Mouse (Mus musculus): ENCODE measurements around the gene Sema6b. TPM values are rescaled to one million over a fixed set of nuclear protein-coding genes. Genes with fewer than 3 reads are reported as not detected.

The Sema6b gene
- total and polyA plus RNA-seq, 3 experiments: 0.71 to 2.2 (median 1.3) TPM

GRCm38 (mm10) chr17:56159729-56160128 is 19.6 kb upstream of the Sema6b start:
- Histone ChIP-seq H3K9ac (ENCODE audit: insufficient read depth, low read depth) (no peak overlapping the region), H3K4me1 (ENCODE audit: control insufficient read depth in 1 of 2, insufficient read depth in 2 of 2) (peaks cover 4 to 37% of the 10 kb centered on the region in 2 experiments; a peak in 3 of 4 replicates), H3K4me3 (replicated peaks in 1 of 3; ENCODE audit: low read depth in 2 of 3, low read length in 2 of 3, poor library complexity in 1 of 3) (no peak overlapping the region), H3K4me2 (ENCODE audit: insufficient read depth, low read depth, poor library complexity, severe bottlenecking) (no peak overlapping the region), H3K9me3 (replicated peaks; ENCODE audit: low read length) (no peaks in the 10 kb centered on the region), H3K27ac (ENCODE audit: insufficient read depth, low read depth) (no peak overlapping the region), H3K27me3 (replicated peaks) (peaks cover 65% of the 10 kb centered on the region), H3K79me2 (replicated peaks; ENCODE audit: control insufficient read depth, extremely low read depth, insufficient read depth, poor library complexity, severe bottlenecking) (no peaks in the 10 kb centered on the region), H3K36me3 (replicated peaks in 1 of 2; ENCODE audit: control insufficient read depth in 1 of 2, insufficient read depth in 1 of 2, low read length in 1 of 2) (no peaks in the 10 kb centered on the region)
- peak; percentile 47 for DNase-seq (ENCODE audit: extremely low read depth)
- dilution Hi-C loops (cut with MboI; ENCODE audit: extremely low pct_ligation_motif_present, extremely low pct_unique_long_range_greater_than_20kb, low sequenced_read_pairs): no loop called here
- TF ChIP-seq JUN (IDR thresholded peaks at IDR 0.05; ENCODE audit: insufficient read depth, low read depth, low read length) (no peak), MAX (IDR thresholded peaks at IDR 0.05; ENCODE audit: low read length) (no peak), POLR2A (IDR thresholded peaks at IDR 0.05; ENCODE audit: low read depth, low read length) (no peak), CHD1 (IDR thresholded peaks at IDR 0.05; ENCODE audit: low read depth, low read length) (no peak), ZKSCAN1 (IDR thresholded peaks at IDR 0.05; ENCODE audit: borderline replicate concordance, low read depth, low read length) (no peak), USF1 (IDR thresholded peaks at IDR 0.05; ENCODE audit: low read depth, low read length) (no peak), POLR2AphosphoS2 (IDR thresholded peaks at IDR 0.05; ENCODE audit: low read depth, low read length) (no peak), BHLHE40 (IDR thresholded peaks at IDR 0.05; ENCODE audit: low read depth, low read length) (peak; percentile 13; the same call in 1 of the 2 replicates), EP300 (IDR thresholded peaks at IDR 0.05; ENCODE audit: low read length) (no peak), SMC3 (IDR thresholded peaks at IDR 0.05; ENCODE audit: low read depth, low read length) (peak; percentile 90), NRF1 (IDR thresholded peaks at IDR 0.05; ENCODE audit: low read depth, low read length) (0 out of 2 replicates have a peak, but pooled peaks have one; percentile 29), ZMIZ1 (IDR thresholded peaks at IDR 0.05; ENCODE audit: low read depth, low read length) (no peak), HCFC1 (IDR thresholded peaks at IDR 0.05; ENCODE audit: low read depth, low read length) (no peak; the same call in 1 of the 2 replicates), TBP (conservative IDR thresholded peaks at IDR 0.05; ENCODE audit: low read depth, low read length) (no peak), MAFK (IDR thresholded peaks at IDR 0.05; ENCODE audit: insufficient replicate concordance, low read length) (no peak), MEF2A (IDR thresholded peaks at IDR 0.05; ENCODE audit: borderline replicate concordance, low read depth, low read length) (no peak), RAD21 (IDR thresholded peaks at IDR 0.05; ENCODE audit: low read depth, low read length) (peak; percentile 93), KAT2A (IDR thresholded peaks at IDR 0.05; ENCODE audit: insufficient replicate concordance, low read length) (no peak), PAX5 (IDR thresholded peaks at IDR 0.05; ENCODE audit: low read length) (no peak), SIN3A (IDR thresholded peaks at IDR 0.05; ENCODE audit: low read length) (no peak), CHD2 (IDR thresholded peaks at IDR 0.05; ENCODE audit: low read length) (no peak), NELFE (IDR thresholded peaks at IDR 0.05; ENCODE audit: low read depth, low read length) (peak; percentile 41; the same call in 1 of the 2 replicates), JUND (conservative IDR thresholded peaks at IDR 0.05; ENCODE audit: low read depth, low read length) (no peak), RCOR1 (conservative IDR thresholded peaks at IDR 0.05; ENCODE audit: low read depth, low read length) (no peak), MXI1 (IDR thresholded peaks at IDR 0.05; ENCODE audit: low read depth, low read length) (no peak), IRF4 (IDR thresholded peaks at IDR 0.05; ENCODE audit: low read depth, low read length) (no peak), TCF12 (IDR thresholded peaks at IDR 0.05; ENCODE audit: low read depth, low read length) (no peak), UBTF (IDR thresholded peaks at IDR 0.05; ENCODE audit: low read depth, low read length) (no peak), ELF1 (IDR thresholded peaks at IDR 0.05; ENCODE audit: low read depth, low read length) (no peak), E2F4 (IDR thresholded peaks at IDR 0.05; ENCODE audit: insufficient replicate concordance, low read depth, low read length) (no peak), CTCF (conservative IDR thresholded peaks at IDR 0.05 in 1 of 2, IDR thresholded peaks at IDR 0.05 in 1 of 2; ENCODE audit: low read depth in 2 of 2, low read length in 2 of 2) (peak; percentile 95 to 97), ZC3H11A (IDR thresholded peaks at IDR 0.05; ENCODE audit: low read depth, low read length) (peak; percentile 35), GABPA (IDR thresholded peaks at IDR 0.05; ENCODE audit: insufficient replicate concordance, low read depth, low read length) (no peak), MAZ (IDR thresholded peaks at IDR 0.05; ENCODE audit: low read depth, low read length) (no peak), ZNF384 (IDR thresholded peaks at IDR 0.05; ENCODE audit: low read depth, low read length) (no peak), MYC (IDR thresholded peaks at IDR 0.05; ENCODE audit: low read depth, low read length) (no peak)
- in situ Hi-C loops (cut with MboI; ENCODE audit: low pct_ligation_motif_present, low pct_unique_long_range_greater_than_20kb, low sequenced_read_pairs): loop anchor here (5.0 kb wide), 1 partner anchor 32 kb away; no protein-coding TSS in a partner anchor
